Mouse (Mus musculus) T-helper 1 cell (primary cell): ENCODE results near the gene Grik2.
"Not testable (repeated sequence)": the region's sequence is repeated elsewhere in the genome, so short reads cannot be mapped to it uniquely, and the experiment has no call there.

ENCODE experiments used
- in situ Hi-C: fragments of 300-600 bp; cut with MboI, MseI; formaldehyde crosslinking; loops from one replicate; pipeline ENCODE4 v1.15.1; 2025; ENCODE audit warnings: high pct_unique_total_duplicates

The Grik2 gene

DNA sequence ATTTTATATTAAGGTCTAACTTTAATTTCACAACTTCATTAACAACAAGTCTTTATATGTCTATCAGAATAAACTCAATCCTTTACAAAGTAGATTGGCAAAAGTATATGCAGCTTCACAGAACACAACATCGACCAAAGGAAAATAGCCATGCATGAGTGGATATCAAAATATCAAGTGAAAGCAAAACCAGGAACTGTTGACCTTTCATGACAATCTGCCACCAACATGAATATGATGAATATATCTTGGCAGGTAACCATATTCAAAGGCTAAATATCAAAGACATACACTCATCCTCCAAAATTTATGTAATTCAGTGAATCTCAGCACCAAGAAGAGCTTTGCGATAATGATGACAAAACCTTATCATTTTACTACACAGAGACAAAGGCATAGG lies 141.4 kb downstream of the Grik2 start:
- in situ Hi-C loops: no loop called here

DNA sequence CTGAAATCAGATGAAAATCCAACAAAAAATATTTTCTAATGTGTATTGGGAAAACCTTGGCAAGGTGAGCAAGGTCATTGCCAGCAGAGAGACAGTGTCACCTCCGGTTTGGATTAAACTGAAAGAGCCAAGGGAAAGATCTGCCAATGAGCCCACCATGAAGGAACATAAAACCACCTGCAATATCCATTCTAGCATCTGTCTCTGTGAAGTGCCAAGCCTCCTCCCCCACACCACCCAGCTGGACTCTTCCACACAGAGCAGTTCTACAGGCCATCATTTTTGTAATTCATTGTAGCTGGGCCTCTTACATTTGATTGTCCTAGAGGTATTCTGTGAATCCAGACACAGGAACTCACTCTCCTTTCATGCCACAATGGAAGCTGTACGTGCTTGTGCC lies 148.7 kb downstream of the Grik2 start:
- in situ Hi-C loops: no loop called here

- in situ Hi-C loops: no loop called here
These were observed 164.6 kb downstream of the Grik2 start for GRCm38 (mm10) chr10:49623951-49624350.

- in situ Hi-C loops: no loop called here
These were observed 190.9 kb downstream of the Grik2 start for GRCm38 (mm10) chr10:49597652-49598051.

- in situ Hi-C loops: no loop called here
These were observed 215.1 kb downstream of the Grik2 start for GRCm38 (mm10) chr10:49573514-49573913.

GRCm38 (mm10) chr10:49559872-49560407 lies 228.6 kb downstream of the Grik2 start:
- in situ Hi-C loops: no loop called here

GRCm38 (mm10) chr10:49542249-49542648 lies 246.3 kb downstream of the Grik2 start:
- in situ Hi-C loops: no loop called here

GRCm38 (mm10) chr10:49519752-49520151 lies 268.8 kb downstream of the Grik2 start:
- in situ Hi-C loops: no loop called here

DNA sequence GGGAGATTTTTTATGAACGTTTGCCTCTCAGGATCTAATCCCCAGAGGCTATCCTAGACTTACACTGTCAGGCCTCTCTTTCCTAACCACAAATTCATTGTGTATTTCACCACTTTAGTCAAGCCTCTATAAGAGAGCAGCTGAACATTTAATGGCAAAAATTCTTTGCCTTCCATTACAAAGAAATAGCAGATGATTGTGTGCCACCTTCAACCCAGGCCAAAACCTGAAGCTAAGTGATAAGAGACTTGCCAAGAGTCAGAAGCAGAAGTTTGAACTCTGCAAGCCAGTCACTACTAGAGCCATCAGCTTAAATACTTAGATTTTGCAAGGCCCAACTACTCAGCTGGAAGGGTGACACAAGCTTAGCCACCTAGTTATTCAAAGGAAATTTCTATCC lies 287.9 kb downstream of the Grik2 start:
- in situ Hi-C loops: no loop called here

DNA sequence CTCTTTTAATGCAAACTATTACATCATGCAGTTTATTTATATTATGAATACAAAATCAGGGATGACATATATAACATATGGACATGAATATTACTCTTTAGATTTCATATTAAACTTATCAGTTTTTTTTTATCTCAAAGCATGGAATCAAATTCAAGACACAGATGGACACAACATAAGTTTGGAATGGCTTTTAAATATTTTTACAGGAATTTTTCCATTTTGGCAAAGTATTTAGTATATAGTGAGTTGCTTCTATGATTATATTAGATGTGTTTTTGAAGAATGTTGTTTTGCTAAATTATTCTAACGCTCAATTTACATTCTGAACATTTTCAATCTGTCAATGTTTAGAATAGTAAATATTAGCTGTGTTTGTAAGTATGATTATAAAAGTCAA lies 291.3 kb downstream of the Grik2 start:
- in situ Hi-C loops: no loop called here

GRCm38 (mm10) chr10:49481439-49481838 lies 307.1 kb downstream of the Grik2 start:
- in situ Hi-C loops: no loop called here

- in situ Hi-C loops: no loop called here
These were observed 308.3 kb downstream of the Grik2 start for GRCm38 (mm10) chr10:49480085-49480749.

- in situ Hi-C loops: no loop called here
These were observed 315.0 kb downstream of the Grik2 start for GRCm38 (mm10) chr10:49473613-49474012.

DNA sequence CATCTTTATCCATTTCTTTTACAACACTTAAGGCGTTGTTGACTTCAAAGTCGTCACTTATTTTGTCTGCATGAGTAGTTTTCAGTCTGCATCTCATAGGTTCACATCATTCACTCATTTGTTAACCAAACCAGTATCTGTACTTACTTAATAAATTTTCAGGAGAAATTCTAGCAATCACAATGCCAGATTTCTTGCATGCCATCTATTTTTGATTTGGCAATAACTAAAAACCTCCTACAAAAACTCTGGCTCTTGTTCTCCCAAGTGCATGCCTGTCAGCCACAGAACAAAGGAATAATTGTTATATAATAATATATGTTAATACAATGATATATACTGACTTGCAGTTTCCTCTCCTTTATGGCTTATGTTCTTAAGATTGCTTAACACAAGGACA lies 331.8 kb downstream of the Grik2 start:
- in situ Hi-C loops: no loop called here

- in situ Hi-C loops: no loop called here
These were observed 335.0 kb downstream of the Grik2 start for GRCm38 (mm10) chr10:49453535-49453934.

- in situ Hi-C loops: no loop called here
These were observed 347.2 kb downstream of the Grik2 start for GRCm38 (mm10) chr10:49441369-49441768.

DNA sequence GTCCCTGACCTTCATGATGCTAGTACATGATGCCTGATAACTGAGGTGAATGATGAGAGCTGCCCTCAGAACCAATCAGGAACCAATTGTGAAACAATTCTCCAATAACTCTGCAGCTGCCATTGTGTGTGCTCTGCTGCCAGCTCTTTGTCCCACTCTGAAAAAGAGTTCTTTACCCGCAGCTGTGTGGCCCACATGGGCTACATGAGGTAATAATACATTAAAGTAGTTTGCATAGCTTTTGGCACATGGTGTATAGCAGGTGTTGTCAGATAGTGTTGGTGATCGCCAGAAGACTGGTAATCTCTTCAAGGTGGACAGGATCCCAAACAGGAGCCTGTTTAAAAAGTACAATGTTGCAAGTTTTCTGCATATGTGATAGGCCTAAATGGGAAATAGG lies 351.5 kb downstream of the Grik2 start:
- in situ Hi-C loops: no loop called here

DNA sequence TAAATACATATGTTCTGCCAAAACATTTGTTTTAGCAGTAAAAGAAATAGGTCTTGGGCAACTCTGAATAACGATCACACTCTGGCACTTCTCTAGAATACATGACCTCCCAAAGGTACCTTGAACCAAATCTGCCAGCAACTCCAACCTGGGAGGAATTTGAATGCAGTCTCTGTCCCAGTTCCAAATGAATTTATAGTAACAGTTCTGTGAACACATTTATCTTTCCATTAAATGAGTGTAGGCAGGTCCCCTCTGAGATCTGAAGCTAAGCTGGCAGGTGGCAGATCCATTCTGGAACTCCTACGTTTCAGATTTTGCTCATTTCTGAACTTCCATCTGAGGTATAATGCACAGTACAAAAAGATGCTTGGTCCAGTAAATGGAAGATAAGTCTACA lies 352.3 kb downstream of the Grik2 start:
- in situ Hi-C loops: no loop called here

GRCm38 (mm10) chr10:49432825-49433224 lies 355.7 kb downstream of the Grik2 start:
- in situ Hi-C loops: no loop called here

DNA sequence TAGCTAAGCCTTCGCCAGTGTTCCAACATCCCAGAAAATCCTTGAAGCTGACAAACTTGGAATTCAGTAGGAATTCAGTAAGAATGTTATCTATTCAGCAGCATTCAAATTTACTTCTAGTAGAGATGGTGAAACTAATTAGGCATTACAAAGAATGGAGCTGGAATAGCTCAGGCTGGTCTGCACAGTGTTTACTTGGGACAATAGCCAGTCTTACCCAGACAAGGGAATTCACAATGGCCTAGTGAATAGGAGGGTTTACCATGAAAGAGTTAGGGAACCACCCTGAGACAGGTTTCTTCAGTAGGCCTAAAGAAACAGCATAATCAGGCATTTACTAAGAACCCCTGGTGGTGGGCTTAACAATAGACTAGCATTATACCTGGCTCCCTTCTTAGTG lies 371.4 kb downstream of the Grik2 start:
- in situ Hi-C loops: not testable (repeated sequence)

DNA sequence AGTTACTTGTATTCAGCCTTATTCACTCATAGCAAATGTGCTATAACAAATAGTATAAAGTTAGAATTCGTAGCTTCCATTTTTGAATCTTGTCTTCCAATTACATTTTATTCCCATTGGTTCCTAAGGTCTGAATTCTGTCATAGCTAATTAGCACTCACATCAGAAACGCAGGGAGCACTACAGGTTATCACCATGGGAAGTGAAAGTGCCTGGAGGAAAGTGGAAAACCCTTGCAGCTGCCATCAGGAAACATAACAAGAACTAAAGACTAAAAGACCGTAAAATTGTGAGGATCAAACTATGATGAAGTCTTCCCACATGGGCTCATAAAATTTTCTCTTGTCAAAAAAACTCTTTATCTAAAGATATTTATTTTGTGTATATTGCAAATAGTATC lies 405.6 kb downstream of the Grik2 start:
- in situ Hi-C loops: no loop called here

DNA sequence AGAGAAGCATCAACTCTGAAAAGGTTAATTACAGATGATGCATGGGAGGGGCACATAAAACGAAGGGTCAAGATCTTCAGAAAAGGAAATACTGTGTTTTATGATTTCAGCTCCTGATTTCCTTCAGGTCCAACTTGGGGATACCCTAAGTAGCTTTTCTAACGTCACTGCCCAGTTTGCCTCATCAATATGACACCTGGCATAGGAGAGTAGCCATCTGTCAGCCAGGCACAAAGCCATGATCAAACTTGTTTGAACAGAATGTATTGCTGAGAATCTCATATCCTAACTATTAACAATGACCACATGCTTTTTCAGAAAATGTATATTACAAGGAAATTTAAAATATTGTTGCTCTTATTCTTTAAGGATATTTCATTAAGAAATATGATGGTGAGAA lies 406.7 kb downstream of the Grik2 start:
- in situ Hi-C loops: no loop called here

DNA sequence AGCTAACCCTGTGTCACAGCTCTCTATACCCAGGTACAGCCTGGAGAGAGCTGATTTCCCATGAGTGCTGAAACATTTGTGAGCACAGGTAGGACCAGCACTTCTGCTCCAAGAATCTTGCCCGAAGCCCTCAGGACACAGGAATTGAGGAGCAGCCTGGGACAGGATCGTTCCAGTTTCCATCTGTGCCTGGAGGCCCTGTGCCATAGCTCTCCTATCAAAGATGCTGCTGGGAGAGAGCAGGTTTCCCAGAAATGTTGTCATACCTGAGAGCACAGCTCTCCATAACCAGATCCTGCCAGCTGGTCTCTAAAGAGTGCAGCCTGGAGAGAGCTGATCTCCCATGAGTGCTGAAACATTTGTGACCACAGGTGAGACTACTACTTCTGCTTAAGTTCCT lies 420.0 kb downstream of the Grik2 start:
- in situ Hi-C loops: no loop called here

GRCm38 (mm10) chr10:49365262-49365661 lies 423.3 kb downstream of the Grik2 start:
- in situ Hi-C loops: no loop called here
